Mouse (Mus musculus) MEL-GATA-1-ER (cell line): Measurements from ENCODE around the gene Rab44.

ENCODE experiments used
- DNase-seq: peaks from one replicate; pipeline ENCODE4 v3.0.0-alpha.2; 2012; ENCODE audit warnings: low read depth; ENCODE audit errors: extremely low read depth

The Rab44 gene

DNA sequence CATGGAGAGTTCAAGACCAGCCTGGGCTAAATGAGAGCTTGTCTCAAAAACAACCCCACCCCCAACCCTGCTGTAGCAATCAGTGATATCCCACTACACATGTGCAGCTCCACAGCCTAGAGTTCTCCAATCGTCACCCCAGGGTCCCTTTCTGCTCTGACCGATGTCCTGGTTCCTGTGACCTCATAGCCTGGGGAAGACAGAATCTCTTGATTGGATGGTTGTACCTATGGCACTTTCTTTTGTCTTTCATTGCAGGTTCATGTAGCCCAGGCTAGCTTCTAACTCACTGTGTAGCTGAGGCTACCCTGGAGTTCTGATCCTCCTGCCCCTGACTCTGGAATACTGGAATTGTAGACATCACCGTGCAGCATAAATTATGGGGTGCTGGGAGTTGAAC is 12.6 kb downstream of the Rab44 start:
- no peak for DNase-seq

DNA sequence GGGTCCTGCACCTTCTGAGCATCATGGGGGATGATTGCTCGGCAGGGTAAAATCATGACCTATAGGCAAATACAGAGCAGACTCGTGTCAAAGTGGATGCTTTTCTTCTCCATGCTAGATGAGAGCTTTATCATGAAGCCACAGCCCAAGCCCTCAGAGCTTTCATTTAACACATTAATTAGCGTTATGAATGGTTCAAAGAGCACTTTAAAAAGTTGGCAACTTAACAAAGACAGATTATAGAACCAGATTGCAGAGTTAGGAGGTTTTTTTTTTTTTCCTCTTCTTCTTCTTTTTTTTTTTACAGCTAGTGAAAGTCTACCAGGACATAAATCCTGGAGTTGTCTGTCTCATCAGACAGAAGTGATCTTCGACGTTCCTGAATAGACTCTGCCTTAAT is 15.4 kb downstream of the Rab44 start:
- DNase-seq: no peak

- DNase-seq: no peak
These were observed 21.1 kb downstream of the Rab44 start for GRCm38 (mm10) chr17:29135066-29135465.

DNA sequence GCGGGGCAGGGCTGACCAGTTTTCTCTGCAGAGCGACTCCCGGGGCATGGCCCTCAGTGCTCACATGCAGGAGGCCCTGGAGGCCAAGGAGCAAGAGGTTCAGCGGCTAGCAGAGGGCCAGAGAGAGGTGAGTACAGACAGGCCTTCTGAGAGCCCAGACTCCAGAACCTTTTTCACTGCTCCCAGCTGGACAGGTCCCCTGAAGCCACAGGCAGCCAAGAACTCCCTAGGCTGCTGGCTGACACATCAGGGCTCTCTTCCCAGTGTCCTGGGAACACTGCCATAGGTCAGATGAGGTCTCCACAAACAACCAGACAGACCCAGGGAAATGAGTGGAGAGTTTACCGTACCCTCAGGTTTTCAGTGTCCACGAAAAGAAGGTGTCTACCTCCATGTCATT is 22.3 kb downstream of the Rab44 start:
- DNase-seq: no peak

DNA sequence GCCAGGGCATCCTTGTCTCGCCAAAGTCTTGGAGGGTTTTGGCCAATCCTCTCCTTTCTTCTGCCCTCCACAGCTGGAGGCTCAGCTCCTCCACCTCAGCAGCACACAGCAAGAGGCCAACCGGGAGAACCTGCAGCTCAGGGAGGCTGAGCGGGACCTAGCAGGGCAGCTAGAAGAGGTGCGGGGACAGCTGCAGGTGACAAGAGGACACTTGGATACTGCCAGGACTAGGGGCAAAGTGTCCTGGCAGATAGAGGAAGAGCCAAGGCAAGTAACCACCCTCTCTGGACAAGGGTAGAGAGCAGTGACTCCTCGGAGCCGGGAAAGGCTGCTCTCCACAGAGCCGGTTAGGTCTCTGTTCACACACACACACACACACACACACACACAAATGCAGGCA is 24.0 kb downstream of the Rab44 start:
- DNase-seq: no peak

- peak; percentile 44 for DNase-seq
These were observed 27.6 kb downstream of the Rab44 start for GRCm38 (mm10) chr17:29141577-29141976.

GRCm38 (mm10) chr17:29143266-29143665 is 29.3 kb downstream of the Rab44 start:
- DNase-seq: no peak

- DNase-seq: no peak
These were observed 31.2 kb downstream of the Rab44 start for GRCm38 (mm10) chr17:29145101-29145500.

GRCm38 (mm10) chr17:29147273-29147672 is 33.3 kb downstream of the Rab44 start:
- DNase-seq: no peak

DNA sequence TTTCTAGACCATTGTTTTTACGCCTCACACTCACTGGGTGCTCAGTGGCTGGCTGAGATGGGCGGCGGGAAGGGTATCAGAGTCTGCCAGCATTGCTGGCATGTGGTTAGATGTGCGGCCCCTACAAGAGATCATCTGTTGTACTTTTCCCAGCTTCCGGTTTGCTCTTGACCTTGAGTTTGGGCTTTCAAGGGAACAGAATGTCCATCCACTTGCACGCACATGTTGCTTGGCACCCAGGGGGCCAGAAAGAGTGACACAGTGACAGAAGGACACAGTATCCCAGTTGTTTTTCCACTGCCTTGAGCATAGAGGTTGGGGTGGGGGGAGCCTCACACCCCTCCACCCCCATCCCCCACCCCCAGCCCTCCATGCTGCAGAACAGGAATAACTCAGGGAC is 33.8 kb downstream of the Rab44 start:
- DNase-seq: no peak

DNA sequence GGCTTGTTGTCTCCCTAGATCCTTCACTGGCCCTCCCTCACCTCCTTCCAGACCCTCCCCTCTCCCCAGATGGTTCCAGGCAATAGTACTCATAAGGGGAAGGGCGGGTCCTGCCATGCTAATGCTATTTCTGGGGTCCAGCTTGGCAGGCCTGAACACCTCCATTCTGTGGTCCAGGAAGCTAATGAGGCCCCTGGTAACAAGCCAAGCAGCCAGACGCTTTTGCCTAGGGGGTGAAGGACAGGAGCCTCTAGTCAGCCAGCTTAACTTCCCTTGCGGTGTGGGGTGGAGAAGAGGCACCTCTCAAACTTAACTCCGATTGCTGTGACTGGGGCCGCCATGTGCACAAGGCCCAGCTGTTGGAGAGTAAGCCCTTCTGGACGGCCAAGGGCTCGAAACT is 35.8 kb downstream of the Rab44 start:
- no peak for DNase-seq

- no peak for DNase-seq
These were observed 38.6 kb downstream of the Rab44 start for GRCm38 (mm10) chr17:29152547-29152946.

GRCm38 (mm10) chr17:29154247-29154646 is 40.3 kb downstream of the Rab44 start:
- DNase-seq: no peak

- DNase-seq: no peak
These were observed 41.6 kb downstream of the Rab44 start for GRCm38 (mm10) chr17:29155355-29156135.

- DNase-seq: no peak
These were observed 42.5 kb downstream of the Rab44 start for GRCm38 (mm10) chr17:29156396-29156795.

DNA sequence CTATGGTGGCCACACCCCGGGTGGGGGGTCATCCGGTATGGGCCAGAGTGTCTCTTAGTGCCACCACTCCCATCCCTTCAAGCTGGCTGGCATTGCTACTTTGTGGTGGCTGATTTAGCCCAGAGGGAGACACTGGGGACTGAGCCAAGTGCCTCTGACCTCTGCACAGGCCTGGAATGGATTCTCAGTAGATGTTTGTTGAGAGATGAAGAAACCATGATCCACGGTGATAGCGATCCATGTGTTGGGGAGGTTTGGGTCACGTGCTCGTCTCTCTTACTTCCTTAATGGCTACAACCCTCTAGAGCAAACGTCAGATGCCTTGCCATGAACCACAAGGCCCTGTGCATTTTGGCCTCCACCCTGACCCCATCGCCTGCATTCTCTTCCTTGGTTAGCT is 42.9 kb downstream of the Rab44 start:
- DNase-seq: no peak

DNA sequence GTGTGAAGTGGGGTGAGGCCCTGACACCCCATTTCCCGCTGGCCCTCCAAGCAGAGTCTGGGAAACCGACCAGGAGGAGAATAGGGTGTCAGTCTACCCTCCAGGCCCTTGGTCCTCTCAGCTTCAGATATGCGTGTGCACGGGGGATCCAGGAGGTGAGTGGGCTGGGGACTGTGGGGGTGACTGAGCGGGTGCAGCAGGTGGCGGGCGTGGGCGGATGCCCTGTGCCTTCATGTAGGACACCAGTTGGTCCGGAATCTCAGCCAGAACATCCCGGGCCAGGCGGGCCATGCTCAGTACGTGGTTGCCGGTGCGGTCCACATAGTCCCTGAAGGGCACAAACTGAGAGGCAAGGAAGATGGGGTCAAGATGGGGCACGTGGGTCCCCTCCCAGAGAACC is 45.0 kb downstream of the Rab44 start:
- no peak for DNase-seq

DNA sequence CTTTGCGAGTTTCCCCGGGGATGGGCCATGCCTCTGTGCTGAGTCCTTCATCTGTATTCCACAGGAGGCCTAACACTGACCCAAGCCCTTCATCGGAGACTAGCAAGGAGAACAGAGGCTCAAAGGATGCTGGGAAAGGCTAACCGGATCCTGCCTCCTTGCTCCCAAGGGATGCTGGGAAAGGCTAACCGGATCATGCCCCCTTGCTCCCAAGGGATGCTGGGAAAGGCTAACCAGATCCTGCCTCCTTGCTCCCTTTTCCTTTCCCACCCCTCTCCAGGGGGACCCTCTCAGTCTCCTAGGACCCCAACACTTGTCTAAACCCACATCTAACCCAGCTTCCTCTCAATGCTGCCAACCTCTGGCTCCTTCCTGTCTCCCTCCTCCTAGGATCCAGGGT is 45.4 kb downstream of the Rab44 start:
- no peak for DNase-seq

DNA sequence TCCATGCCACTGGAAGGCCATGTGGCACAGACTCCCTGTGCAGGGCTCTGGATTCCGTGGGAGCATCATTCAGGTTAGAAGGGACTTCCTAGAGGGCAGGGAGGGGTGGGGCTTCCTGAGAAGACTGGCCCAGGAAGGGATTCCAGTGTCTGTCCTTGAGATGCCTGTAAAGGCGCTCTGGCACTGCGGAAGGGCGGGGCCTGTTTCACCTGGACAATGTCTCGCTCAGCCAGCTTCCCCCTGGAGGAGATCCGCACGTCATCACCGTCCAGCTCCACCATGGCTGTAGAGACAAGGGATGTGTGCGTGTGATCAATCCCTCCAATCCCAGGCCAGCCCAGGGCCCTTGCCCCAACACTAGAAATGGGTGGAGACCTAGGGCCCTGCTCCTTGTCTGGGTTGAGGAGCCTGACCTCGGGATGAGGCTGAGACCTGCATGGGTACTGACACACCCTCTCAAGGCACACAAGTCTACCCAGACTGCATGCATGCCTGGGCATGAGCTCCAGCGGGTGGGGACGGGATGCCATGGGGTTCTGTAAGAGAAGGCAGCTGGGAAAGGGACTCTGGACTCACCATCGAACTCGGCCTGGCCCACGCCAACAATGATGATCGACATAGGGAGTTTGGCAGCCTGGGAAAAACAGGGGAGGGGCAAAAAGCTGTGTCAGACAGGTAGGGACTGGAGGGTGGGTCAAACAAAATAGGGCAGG is 46.0 kb downstream of the Rab44 start:
- no peak for DNase-seq

- DNase-seq: no peak
These were observed 48.4 kb downstream of the Rab44 start for GRCm38 (mm10) chr17:29162334-29162733.

DNA sequence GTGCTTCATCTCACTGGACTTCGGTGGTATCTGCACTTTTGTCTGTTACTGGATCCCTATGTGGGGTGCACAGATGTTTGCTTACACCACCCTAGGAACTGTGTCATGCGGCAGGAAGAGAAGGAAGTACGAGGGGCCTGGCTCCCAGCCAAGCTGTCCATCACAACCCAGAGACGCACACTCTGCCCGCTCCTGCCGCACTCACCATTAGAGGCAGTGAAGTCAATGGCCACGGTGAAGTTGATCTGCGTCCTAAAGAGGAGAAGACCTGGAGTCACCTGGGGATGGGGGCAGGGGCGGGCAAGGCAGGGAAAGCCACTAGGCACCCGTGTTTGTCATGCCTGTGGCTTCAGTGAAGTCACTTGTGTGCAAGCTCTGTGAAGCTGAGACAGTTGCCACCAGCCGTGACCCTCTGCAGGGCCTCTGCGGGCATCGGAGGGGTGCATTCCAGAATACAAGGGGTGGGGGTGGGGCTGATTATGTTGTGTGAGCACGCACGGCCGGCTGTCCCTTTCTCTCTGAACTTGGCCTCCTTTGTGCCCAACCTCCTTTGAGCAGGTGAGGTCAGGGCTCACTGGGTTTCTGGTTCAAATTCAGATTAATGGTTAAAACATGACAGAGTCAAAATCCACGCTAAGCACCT is 50.6 kb downstream of the Rab44 start:
- peak; percentile 73 for DNase-seq

GRCm38 (mm10) chr17:29165452-29165851 is 51.5 kb downstream of the Rab44 start:
- DNase-seq: no peak
